Mouse (Mus musculus): ENCODE measurements around the gene Atg4a-ps.

GRCm38 (mm10) chr3:103690506-103690905 is 44.6 kb upstream of the Atg4a-ps start:
- peak; percentile 46 for TF ChIP-seq CTCF (IDR thresholded peaks at IDR 0.05)
- TF ChIP-seq POLR2A (IDR thresholded peaks at IDR 0.05; ENCODE audit: insufficient read depth, low read depth, low read length) = no peak
- no peak for TF ChIP-seq EP300 (IDR thresholded peaks at IDR 0.05; ENCODE audit: insufficient read depth, low read depth, low read length)

All from heart, adult 2 months (tissue).